Mouse (Mus musculus) v-Abl transformed pro-B cells (cell line): Measurements from ENCODE around the gene Tmod1.

Experiments
- in situ Hi-C, 2 experiments: fragments of 400-800 bp; cut with MboI; formaldehyde crosslinking; loops; one replicate each; pipeline ENCODE4 v1.15.1; 2025; ENCODE audit not compliant: unreplicated experiment in 2 of 2

Tmod1 gene

DNA sequence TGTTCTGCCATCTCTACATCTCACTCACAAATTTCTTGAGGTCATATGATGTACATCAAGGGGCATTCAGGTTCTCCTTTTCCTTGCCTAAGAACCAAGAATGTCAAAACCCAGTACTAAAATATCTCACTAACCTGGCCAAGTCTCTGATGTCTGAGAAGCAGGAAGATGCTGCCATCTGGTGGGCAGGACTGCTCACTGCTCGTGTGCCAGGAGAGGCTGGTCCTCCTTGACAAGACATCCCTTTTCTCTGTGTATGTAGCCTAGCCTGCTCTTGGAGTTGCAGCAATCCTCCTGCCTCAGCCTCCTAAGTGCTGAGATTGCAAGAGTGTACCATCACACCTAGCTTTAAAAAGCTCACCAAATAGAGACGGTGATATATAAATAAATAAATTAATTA lies 87.8 kb downstream of the Tmod1 start:
- in situ Hi-C loops: loop anchor here (10.0 to 25.0 kb wide), 2 partner anchors 182 to 1114 kb away; partner anchors contain the start of genes Polr1e (in 2 of the 2) and Zbtb5 (in 2 of the 2)

DNA sequence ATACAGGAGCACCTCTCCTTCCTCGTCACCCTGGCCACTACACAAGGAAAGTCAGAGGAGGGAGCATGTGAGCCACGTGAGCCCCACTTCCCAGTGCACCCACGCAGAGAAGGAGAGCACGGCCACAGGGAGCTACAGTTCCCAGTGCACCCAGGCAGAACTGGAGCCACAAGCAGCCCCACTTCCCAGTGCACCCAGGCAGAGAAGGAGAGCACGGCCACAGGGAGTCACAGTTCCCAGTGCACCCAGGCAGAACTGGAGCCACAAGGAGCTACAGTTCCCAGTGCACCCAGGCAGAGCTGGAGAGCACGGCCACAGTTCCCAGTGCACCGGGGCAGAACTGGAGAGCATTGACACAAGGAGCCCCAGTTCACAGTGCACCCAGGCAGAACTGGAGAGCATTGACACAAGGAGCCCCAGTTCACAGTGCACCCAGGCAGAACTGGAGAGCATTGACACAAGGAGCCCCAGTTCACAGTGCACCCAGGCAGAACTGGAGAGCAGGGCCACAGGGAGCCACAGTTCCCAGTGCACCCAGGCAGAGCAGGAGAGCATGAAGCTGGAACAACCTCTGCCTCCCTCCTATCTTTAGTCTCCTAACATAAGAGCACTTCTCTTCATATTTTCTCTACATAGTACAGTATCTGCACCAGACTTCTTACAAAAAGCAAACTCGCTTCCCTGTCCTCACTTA lies 90.7 kb downstream of the Tmod1 start:
- in situ Hi-C loops: loop anchor here (10.0 to 25.0 kb wide), 3 partner anchors 65 to 1117 kb away; partner anchors contain the start of genes Polr1e (in 2 of the 2), Zbtb5 (in 2 of the 2) and Xpa (in 1 of the 2)

DNA sequence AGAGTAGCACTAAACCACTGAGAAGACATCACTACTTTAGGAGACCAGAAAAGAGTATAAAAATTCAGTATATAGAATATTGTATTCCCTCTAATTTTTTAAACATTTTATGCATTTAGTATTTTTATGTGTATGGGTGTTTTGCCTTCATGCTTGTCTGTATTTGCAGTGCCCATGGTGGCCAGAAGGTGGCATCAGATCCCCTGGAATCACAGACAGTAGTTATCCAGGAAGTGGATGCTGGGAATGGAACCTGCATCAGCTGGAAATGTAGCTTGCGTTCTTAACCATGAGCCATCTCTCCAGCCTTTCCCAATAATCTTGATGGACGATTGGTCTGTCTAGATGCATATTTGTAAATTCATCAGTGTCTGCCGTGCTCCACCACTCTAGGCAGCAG lies 91.5 kb downstream of the Tmod1 start:
- in situ Hi-C loops: loop anchor here (10.0 to 25.0 kb wide), 2 partner anchors 65 to 1118 kb away; partner anchors contain the start of genes Polr1e (in 2 of the 2), Zbtb5 (in 2 of the 2) and Xpa (in 1 of the 2)

DNA sequence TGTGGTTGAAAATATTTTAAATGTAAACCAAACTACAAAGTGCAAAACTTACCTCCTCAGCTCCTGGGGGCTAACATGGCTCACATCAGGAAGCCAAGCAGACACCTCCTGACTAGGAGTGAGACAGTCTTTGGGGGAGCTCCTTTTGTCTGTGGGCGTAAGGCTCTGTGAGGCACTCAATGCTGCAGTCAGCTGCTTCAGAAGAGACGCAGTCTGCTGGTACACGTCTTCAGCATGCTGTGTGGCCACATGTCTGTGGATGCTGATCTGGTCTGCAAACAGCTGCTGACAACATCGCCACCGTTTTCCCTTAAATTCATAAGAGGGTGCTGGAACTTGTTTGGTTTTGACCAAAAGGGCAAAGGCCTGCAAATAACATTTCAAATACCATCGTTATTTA lies 93.1 kb downstream of the Tmod1 start:
- in situ Hi-C loops: loop anchor here (10.0 to 25.0 kb wide), 2 partner anchors 63 to 1119 kb away; partner anchors contain the start of genes Polr1e (in 2 of the 2), Zbtb5 (in 2 of the 2) and Xpa (in 1 of the 2)

DNA sequence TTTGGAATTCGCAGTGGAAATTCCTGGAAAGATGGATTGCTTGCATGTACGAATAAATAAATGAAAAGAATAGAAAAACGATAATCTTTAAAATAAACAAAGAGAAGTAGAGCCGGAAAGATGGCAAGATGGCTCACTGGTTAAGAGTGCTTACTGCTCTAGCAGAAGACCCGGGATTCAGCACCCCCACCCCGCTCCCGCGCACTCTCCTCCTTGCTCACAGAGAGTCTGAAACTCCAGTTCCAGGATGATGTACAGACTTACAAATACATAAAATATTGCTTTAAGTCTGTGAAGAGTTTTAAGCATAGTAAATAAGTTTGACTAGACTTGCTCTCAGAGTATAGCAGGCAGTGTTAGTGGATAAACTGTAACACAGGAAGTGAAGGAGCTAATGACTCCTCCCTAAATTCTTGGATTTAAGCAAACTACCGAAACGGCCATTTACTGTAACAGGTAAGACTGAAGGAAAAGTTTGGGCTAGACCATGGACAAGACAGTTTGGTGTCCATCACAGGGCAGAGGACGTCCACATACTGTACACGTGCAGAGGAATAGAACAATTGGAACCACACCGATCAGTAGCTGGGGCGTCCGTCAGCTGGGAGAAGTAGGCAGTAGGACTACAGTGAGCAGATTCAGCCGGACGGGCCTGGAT lies 99.0 kb downstream of the Tmod1 start:
- in situ Hi-C loops: loop anchor here (10.0 to 25.0 kb wide), 2 partner anchors 57 to 1125 kb away; partner anchors contain the start of genes Polr1e (in 2 of the 2), Zbtb5 (in 2 of the 2) and Xpa (in 1 of the 2)

DNA sequence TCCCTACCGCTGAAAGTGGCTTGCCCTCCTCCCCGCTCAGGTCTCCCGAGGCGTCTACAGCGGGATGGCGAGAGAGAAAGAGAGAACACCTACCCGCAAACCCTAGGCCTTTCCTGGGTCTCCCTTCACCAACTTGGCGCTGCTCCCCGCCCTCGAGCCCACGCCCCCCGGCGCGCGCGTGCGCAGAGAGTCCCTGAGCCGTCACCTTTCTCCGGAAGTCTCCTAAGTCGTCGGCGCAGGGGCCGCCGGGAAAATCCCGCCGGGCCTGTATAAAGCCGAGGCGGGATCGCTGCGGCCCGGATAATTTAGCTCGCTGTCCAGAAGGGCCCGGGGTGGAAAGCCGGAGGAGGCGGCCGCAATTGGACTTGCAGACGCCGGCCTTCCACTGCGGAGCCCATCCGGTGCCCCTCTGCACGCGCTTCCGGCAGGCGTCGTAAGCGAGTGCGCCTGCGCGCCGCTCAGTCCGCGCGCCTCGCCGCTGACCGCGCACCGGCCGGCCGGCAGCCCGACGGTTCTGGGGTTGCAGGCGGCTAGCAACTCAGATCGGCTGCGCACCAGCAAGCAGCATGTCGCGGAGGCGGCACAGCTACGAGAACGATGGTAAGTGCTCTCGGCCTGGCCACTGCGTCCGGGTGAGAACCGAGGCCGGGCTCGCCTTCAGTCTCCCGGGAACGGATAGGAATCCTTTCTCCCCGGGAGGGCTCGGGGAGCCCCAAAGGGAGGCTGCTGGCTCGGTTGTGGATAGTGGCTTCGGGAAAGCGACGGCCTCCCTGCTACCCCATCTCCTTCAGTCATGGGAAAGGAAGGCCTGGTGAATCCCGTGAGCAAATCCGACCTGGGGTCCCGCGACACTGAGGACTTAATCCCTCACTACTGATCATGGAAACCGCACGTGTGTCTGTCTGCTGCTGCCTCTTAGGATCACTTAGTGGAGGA lies 99.8 kb downstream of the Tmod1 start, which contains the start of the genes Ncbp1 and Tstd2:
Ncbp1 (plus strand) TSS at position 327 of the 936 bp plus-strand sequence.
Tstd2 (minus strand) TSS at position 408 of the 936 bp plus-strand sequence.
- in situ Hi-C loops: loop anchor here (10.0 to 25.0 kb wide), 2 partner anchors 56 to 1126 kb away; partner anchors contain the start of genes Polr1e (in 2 of the 2), Zbtb5 (in 2 of the 2) and Xpa (in 1 of the 2)

DNA sequence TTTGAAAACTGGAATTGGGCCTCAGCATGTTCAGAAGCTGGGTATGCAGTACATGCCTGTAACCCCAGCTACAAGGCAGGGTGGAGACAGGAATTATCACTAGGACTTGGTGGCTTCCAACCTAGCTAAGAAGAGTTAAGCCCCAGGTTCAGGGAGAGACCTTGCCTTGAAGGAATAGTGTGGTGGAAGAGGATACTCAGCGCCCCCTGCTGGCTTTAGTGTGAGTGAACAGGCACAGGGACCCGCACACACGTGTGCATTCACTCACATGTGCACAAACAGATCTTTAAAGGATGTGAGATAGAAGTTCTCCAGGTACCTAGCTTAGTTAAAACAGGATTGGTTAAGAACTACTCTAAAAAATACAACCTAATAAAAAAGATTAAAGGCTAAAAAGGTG lies 105.6 kb downstream of the Tmod1 start:
- in situ Hi-C loops: loop anchor here (25.0 kb wide), 1 partner anchor 1132 kb away; the partner anchor contains the start of genes Polr1e (in 2 of the 2) and Zbtb5 (in 2 of the 2)

DNA sequence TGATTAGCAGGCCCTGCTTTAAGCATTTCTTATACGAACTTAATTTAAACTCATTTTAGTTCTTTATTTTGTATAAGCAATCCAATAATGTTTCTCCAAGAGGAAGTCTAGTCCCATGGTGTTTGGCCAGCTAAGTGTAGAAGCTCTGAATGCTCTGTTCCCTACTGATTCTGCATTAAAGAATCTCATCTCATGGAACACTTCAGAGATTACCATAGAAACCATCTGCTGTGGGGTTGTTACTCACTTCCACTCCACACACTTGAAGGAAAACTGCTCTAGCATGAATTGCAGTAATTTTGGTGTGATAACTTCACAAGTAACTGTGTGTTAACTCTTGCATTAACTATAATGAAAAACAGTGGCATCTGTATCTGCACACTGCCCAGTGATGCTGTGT lies 108.1 kb downstream of the Tmod1 start:
- in situ Hi-C loops: loop anchor here (25.0 kb wide), 1 partner anchor 1135 kb away; the partner anchor contains the start of genes Polr1e (in 2 of the 2) and Zbtb5 (in 2 of the 2)

DNA sequence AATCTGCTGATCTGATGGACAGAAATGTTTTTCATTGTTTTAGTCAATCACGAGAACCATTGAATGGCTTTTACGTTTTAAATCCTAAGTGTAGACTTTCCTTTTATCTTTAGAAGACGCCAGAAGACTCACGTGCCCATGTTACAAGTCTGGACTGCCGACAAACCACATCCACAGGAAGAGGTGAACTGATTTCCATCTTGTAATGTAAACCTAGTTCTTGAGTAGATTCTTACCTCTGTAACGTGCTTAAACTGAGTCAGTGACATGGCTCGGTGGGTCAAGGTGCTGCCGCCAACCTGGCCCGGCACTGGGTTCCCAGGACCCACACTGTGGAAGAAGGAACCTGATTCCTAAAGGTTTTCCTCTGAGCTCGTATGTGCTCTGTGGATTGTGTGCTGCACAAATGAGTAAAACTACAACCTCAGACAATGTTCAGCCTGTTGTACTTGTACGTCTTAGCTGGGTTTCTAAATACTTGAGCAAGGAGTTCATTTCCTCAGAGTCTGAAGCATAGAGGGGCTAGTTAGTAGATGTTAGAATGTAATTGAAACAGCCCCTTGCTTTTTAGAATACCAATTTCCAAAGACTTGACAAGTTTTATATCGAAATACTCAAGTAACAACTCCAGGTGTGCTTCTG lies 113.3 kb downstream of the Tmod1 start:
- in situ Hi-C loops: loop anchor here in 1 of 2 experiments (25.0 kb wide), 1 partner anchor 1490 kb away; no protein-coding TSS in a partner anchor

DNA sequence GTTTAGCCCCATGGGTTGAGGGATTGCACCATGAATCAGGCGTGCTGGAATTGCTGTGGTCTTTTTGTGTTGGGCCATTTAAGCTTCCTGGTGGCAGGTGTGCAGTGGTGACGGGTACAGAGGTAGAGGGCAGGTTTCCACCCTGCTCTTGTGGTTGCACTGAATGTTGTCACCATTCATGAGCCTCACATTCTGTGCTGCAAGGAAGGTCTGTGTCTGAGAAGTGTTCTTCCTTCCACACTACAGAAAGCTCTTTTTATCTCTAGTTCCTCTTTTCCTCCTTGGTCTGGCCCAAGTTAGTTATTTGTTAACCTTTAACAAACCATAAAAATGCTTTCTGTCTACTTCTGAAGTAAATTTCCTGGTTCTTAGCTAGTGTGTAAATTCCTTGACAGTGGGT lies 125.3 kb downstream of the Tmod1 start:
- in situ Hi-C loops: loop anchor here in 1 of 2 experiments (25.0 kb wide), 1 partner anchor 1502 kb away; no protein-coding TSS in a partner anchor
